Mouse (Mus musculus) forebrain, embryonic 13.5 days (tissue): Measurements from ENCODE around the gene Specc1l. TPM values are rescaled to one million over a fixed set of nuclear protein-coding genes. Genes with fewer than 3 reads are reported as not detected.

Source experiments
- ATAC-seq: fragments of 200-750 bp; cut with Nextera tagmentation; 2 replicates; pipeline ENCODE4 v1.8.0; 2017
- H3K27ac ChIP-seq: fragments of 300-500 bp; sonication (generic); 2 replicates; pipeline ENCODE4 v1.5.1; 2015; ENCODE audit warnings: inconsistent platforms, mild to moderate bottlenecking, moderate library complexity
- H3K27me3 ChIP-seq: fragments of 300-500 bp; sonication (generic); 2 replicates; pipeline ENCODE4 v1.6.1; 2015; ENCODE audit warnings: mild to moderate bottlenecking, inconsistent platforms
- H3K36me3 ChIP-seq: fragments of 300-500 bp; sonication (generic); 2 replicates; pipeline ENCODE4 v1.6.1; 2015; ENCODE audit warnings: mild to moderate bottlenecking, inconsistent platforms; ENCODE audit not compliant: poor library complexity, severe bottlenecking
- H3K4me1 ChIP-seq: fragments of 300-500 bp; sonication (generic); 2 replicates; pipeline ENCODE4 v1.6.1; 2015; ENCODE audit warnings: inconsistent platforms
- H3K4me2 ChIP-seq: fragments of 300-500 bp; sonication (generic); 2 replicates; pipeline ENCODE4 v1.6.1; 2015; ENCODE audit warnings: inconsistent platforms, mild to moderate bottlenecking, moderate library complexity
- H3K4me3 ChIP-seq: fragments of 300-500 bp; sonication (generic); 2 replicates; pipeline ENCODE4 v1.5.1; 2015; ENCODE audit warnings: mild to moderate bottlenecking, inconsistent platforms
- H3K9ac ChIP-seq: fragments of 300-500 bp; sonication (generic); 2 replicates; pipeline ENCODE4 v1.6.1; 2015; ENCODE audit warnings: mild to moderate bottlenecking, inconsistent platforms
- H3K9me3 ChIP-seq: fragments of 300-500 bp; sonication (generic); replicated peaks from 2 replicates; pipeline ENCODE4 v1.6.1; 2016; ENCODE audit warnings: inconsistent platforms
- WGBS: fragments of 180-500 bp; shearing (Covaris S2); methylation state at CpG from one replicate; pipeline ENCODE4 v1.1.7; 2015; 5-methylcytosine and 5-hydroxymethylcytosine counted together
- polyA plus RNA-seq: library from polyadenylated mRNA; unstranded; fragments of >200 nt; fragmentation: Nextera tagmentation; extraction: Ambion mirVana; gene quantifications from 2 replicates; pipeline ENCODE4 v1.2.1, GENCODE M21; 2015

Specc1l gene
- polyA plus RNA-seq, 1 experiment from 2014 or later, result 35.4 TPM

GRCm38 (mm10) chr10:75187366-75188056, 24.4 kb upstream of the Specc1l start:
- Histone ChIP-seq H3K4me1 (no peaks in the 10 kb centered on the region), H3K4me3 (no peak overlapping the region), H3K27ac (no peak overlapping the region), H3K27me3 (no peaks in the 10 kb centered on the region), H3K9ac (no peak overlapping the region), H3K36me3 (peaks cover 31% of the 10 kb centered on the region), H3K4me2 (no peak overlapping the region), H3K9me3 (0 out of 2 replicates have a peak, but pooled peaks cover under 1% of the 10 kb centered on the region)
- 83% methylated on average over 8 of the region's 8 CpGs for WGBS
- ATAC-seq, result no peak

GRCm38 (mm10) chr10:75191647-75192046, 20.2 kb upstream of the Specc1l start:
- H3K4me1 ChIP-seq, result no peaks in the 10 kb centered on the region
- H3K4me3 ChIP-seq, result no peak overlapping the region
- no peak for ATAC-seq
- H3K9ac ChIP-seq, result no peak overlapping the region
- 55% methylated on average over 7 of the region's 7 CpGs for WGBS
- H3K27ac ChIP-seq, result no peak overlapping the region
- no peak overlapping the region for H3K4me2 ChIP-seq
- 0 out of 2 replicates have a peak, but pooled peaks cover 6% of the 10 kb centered on the region for H3K9me3 ChIP-seq
- H3K27me3 ChIP-seq, result no peaks in the 10 kb centered on the region
- H3K36me3 ChIP-seq, result no peaks in the 10 kb centered on the region

- ATAC-seq, result no peak
- no peak overlapping the region for H3K9ac ChIP-seq
- no peak overlapping the region for H3K4me2 ChIP-seq
- 76% methylated on average over 1 of the region's 1 CpGs for WGBS
- H3K9me3 ChIP-seq, result 0 out of 2 replicates have a peak, but pooled peaks cover 3% of the 10 kb centered on the region
- no peak overlapping the region for H3K4me3 ChIP-seq
- H3K36me3 ChIP-seq, result no peaks in the 10 kb centered on the region
- no peak overlapping the region for H3K27ac ChIP-seq
- H3K27me3 ChIP-seq, result no peaks in the 10 kb centered on the region
- no peaks in the 10 kb centered on the region for H3K4me1 ChIP-seq
These were observed 14.1 kb upstream of the Specc1l start for GRCm38 (mm10) chr10:75197817-75198216.

DNA sequence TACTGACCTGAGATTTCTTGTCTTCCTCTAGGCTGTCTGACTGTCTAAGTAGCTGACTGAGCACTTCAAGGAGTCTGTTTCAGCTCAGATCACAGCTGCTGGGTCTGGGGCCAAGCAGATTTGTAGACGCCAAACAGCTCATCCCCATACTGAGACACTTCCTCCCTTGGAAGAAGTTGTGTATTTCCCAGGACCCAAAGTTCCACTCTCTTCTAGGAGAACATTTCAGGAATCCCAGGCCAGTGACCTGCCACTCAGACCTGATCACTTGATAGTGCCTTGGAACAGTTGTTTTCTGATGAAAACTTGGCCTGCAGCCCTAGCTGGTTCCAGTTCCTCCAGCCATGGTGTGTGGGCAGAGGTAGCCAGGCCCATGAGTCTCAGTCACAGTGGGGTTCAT, 11.1 kb upstream of the Specc1l start:
- WGBS, result 93% methylated on average over 1 of the region's 1 CpGs
- Histone ChIP-seq H3K9me3 (no peaks in the 10 kb centered on the region), H3K9ac (no peak overlapping the region), H3K4me3 (no peak overlapping the region), H3K4me1 (no peaks in the 10 kb centered on the region), H3K4me2 (no peak overlapping the region), H3K27ac (no peak overlapping the region), H3K27me3 (no peaks in the 10 kb centered on the region), H3K36me3 (no peaks in the 10 kb centered on the region)
- ATAC-seq, result no peak

GRCm38 (mm10) chr10:75206192-75206591, 5.7 kb upstream of the Specc1l start:
- Histone ChIP-seq H3K4me1 (no peaks in the 10 kb centered on the region), H3K27me3 (no peaks in the 10 kb centered on the region), H3K36me3 (no peaks in the 10 kb centered on the region), H3K9me3 (no peaks in the 10 kb centered on the region), H3K27ac (no peak overlapping the region), H3K4me3 (no peak overlapping the region), H3K4me2 (no peak overlapping the region), H3K9ac (no peak overlapping the region)
- ATAC-seq, result no peak
- WGBS, result 77% methylated on average over 4 of the region's 4 CpGs

DNA sequence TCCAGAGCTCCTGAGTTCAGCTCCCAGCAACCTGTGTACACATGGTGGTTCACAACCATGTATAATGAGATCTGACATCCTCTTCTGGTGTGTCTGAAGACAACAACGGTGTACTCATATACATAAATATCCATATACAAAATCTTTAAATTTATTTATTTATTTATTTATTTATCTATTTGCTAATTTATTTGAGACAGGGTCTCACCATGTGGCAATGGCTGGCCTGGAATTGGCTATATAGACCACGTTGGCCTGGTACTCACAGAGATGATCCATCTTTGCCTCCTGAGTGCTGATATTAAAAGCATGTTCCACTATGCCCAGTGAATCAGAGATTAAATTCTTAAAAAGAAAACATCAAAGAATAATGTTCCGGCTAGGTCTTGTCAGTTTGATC, 1.0 kb upstream of the Specc1l start:
- Histone ChIP-seq H3K27me3 (no peaks in the 10 kb centered on the region), H3K36me3 (no peaks in the 10 kb centered on the region), H3K4me2 (no peak overlapping the region), H3K27ac (no peak overlapping the region), H3K9me3 (no peaks in the 10 kb centered on the region), H3K9ac (no peak overlapping the region), H3K4me1 (peaks cover 15% of the 10 kb centered on the region), H3K4me3 (no peak overlapping the region)
- WGBS, result 95% methylated on average over 3 of the region's 3 CpGs
- ATAC-seq, result no peak

DNA sequence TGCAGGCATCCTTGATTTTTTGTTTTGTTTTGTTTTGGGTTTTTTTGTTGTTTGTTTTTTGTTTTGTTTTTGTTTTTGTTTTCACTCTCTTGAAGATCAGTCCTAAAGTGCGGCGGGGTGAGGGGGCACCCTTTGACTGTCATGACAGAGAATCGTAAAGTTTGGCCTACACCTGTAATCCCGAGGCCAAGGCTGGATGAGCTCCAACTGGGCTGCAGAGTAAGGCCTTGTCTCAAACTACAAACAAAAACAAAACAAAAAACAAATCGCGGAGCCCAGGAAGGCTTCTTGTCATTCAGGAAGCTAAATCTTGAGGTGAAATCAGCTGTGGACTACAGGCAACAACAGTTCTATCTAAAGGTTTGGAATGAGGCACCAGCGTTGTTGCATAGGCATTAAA, 1.1 kb downstream of the Specc1l start:
- no peak for ATAC-seq
- peak overlapping the region; percentile 98; the same call in 1 of the 2 replicates for H3K27ac ChIP-seq
- no peaks in the 10 kb centered on the region for H3K27me3 ChIP-seq
- peak overlapping the region; percentile 75 for H3K4me3 ChIP-seq
- WGBS, result 35% methylated on average over 7 of the region's 7 CpGs
- H3K4me2 ChIP-seq, result peak overlapping the region; percentile 68
- peaks cover 15% of the 10 kb centered on the region for H3K4me1 ChIP-seq
- no peaks in the 10 kb centered on the region for H3K36me3 ChIP-seq
- H3K9me3 ChIP-seq, result no peaks in the 10 kb centered on the region
- peak overlapping the region; percentile 91 for H3K9ac ChIP-seq

DNA sequence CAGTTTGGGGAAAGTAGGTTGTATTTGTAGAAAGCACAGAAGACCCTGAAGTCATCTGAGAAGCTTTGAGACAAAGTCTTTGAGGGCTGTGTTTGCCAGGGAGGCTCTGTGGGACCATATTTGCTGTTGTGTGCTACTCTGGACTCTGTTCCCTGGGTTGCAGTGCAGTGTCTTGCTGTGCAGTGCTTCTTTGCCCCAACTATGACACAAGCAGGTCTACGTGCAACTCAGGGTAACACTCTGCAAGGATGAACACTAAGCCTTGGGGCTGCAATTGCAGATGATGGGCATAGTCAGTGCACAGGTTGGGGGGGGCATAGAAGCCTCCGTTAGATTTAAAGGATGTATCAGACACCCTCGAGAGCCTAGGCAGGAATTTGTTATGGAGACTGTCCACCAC, 8.8 kb downstream of the Specc1l start:
- ATAC-seq, result no peak
- H3K4me3 ChIP-seq, result no peak overlapping the region
- WGBS, result 82% methylated on average over 3 of the region's 3 CpGs
- H3K9me3 ChIP-seq, result no peaks in the 10 kb centered on the region
- H3K27ac ChIP-seq, result no peak overlapping the region
- H3K9ac ChIP-seq, result no peak overlapping the region
- no peak overlapping the region for H3K4me2 ChIP-seq
- no peaks in the 10 kb centered on the region for H3K27me3 ChIP-seq
- no peaks in the 10 kb centered on the region for H3K36me3 ChIP-seq
- H3K4me1 ChIP-seq, result no peaks in the 10 kb centered on the region; the same call in 1 of the 2 replicates

GRCm38 (mm10) chr10:75221936-75222610, 10.2 kb downstream of the Specc1l start:
- H3K9ac ChIP-seq, result no peak overlapping the region
- ATAC-seq, result no peak
- 86% methylated on average over 4 of the region's 4 CpGs for WGBS

GRCm38 (mm10) chr10:75222611-75222998, 10.7 kb downstream of the Specc1l start:
- no peak for ATAC-seq
- H3K27me3 ChIP-seq, result no peaks in the 10 kb centered on the region
- H3K36me3 ChIP-seq, result no peaks in the 10 kb centered on the region
- no peaks in the 10 kb centered on the region for H3K9me3 ChIP-seq
- H3K27ac ChIP-seq, result no peak overlapping the region
- H3K4me1 ChIP-seq, result no peaks in the 10 kb centered on the region; the same call in 1 of the 2 replicates
- WGBS, result 89% methylated on average over 5 of the region's 5 CpGs
- H3K4me3 ChIP-seq, result no peak overlapping the region
- no peak overlapping the region for H3K9ac ChIP-seq
- H3K4me2 ChIP-seq, result no peak overlapping the region

More at GRCm38 (mm10) chr10:75221936-75222610, 10.2 kb downstream of the Specc1l start:
- no peaks in the 10 kb centered on the region for H3K27me3 ChIP-seq
- H3K4me2 ChIP-seq, result no peak overlapping the region
- no peaks in the 10 kb centered on the region; the same call in 1 of the 2 replicates for H3K4me1 ChIP-seq
- H3K4me3 ChIP-seq, result no peak overlapping the region
- no peak overlapping the region for H3K27ac ChIP-seq
- no peaks in the 10 kb centered on the region for H3K36me3 ChIP-seq
- H3K9me3 ChIP-seq, result no peaks in the 10 kb centered on the region

DNA sequence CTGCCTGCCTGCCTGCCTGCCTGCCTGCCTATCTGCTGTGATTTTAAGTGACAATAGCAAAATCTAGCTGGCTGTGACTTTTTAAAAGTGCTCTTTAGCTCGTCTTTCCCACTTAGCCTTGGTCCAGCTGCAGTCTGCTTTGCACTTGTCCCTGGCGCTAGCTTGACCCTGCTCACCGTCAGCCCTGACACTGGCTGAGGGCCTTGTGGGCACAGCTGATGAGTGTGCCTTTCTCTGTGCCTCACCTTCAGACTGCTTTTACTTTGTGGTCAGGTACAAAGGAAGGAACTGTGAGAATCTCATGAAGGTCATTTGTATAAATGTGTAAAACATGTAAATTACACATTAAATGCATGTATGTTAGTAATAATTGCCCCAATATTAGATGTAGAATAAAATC, 12.3 kb downstream of the Specc1l start:
- H3K27me3 ChIP-seq, result no peaks in the 10 kb centered on the region
- ATAC-seq, result no peak
- no peaks in the 10 kb centered on the region for H3K9me3 ChIP-seq
- no peaks in the 10 kb centered on the region; the same call in 1 of the 2 replicates for H3K4me1 ChIP-seq
- no peak overlapping the region for H3K9ac ChIP-seq
- no peak overlapping the region for H3K4me3 ChIP-seq
- no peak overlapping the region for H3K27ac ChIP-seq
- no peak overlapping the region for H3K4me2 ChIP-seq
- WGBS, result 69% methylated on average over 3 of the region's 3 CpGs
- H3K36me3 ChIP-seq, result no peaks in the 10 kb centered on the region

DNA sequence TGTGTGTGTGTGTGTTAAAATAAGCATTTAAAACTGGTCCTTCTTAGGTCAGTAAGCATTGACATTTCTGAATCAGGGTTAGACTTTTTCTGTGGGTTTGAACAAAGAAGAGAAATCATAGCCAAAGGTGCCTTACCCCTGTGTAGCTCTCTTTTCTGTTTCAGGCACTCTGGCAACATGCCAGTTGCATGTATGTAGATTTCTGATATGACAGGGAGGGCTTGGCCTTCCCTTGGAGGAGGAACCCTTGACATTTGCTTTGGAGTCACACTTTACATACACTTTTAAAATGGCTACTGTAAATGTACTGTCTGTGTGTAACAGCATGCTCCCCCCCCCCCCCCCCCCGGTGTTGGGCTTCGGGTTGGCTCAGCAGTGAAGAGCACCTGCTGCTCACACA, 12.8 kb downstream of the Specc1l start:
- Histone ChIP-seq H3K4me1 (no peaks in the 10 kb centered on the region; the same call in 1 of the 2 replicates), H3K36me3 (no peaks in the 10 kb centered on the region), H3K4me3 (no peak overlapping the region), H3K9me3 (no peaks in the 10 kb centered on the region), H3K27me3 (no peaks in the 10 kb centered on the region), H3K4me2 (no peak overlapping the region), H3K27ac (no peak overlapping the region), H3K9ac (no peak overlapping the region)
- no peak for ATAC-seq
- WGBS, result no CpG with 5 or more reads among the region's 2 CpGs
